Mouse (Mus musculus): ENCODE results near the gene Plpp4. TPM values are rescaled to one million over a fixed set of nuclear protein-coding genes. Genes with fewer than 3 reads are reported as not detected.

Gene Plpp4
- polyA plus RNA-seq, 1 experiment: not detected

GRCm38 (mm10) chr7:129281966-129282365 is 25.1 kb downstream of the Plpp4 start:
- Histone ChIP-seq H3K36me3 (ENCODE audit: control insufficient read depth) (no peaks in the 10 kb centered on the region), H3K9me3 (ENCODE audit: control insufficient read depth, low read length) (peaks cover 7% of the 10 kb centered on the region), H3K27me3 (ENCODE audit: control insufficient read depth) (no peaks in the 10 kb centered on the region), H3K4me3 (replicated peaks) (no peak overlapping the region), H3K4me1 (ENCODE audit: control insufficient read depth) (no peaks in the 10 kb centered on the region)
- TF ChIP-seq GATA1 (IDR thresholded peaks at IDR 0.05; ENCODE audit: low read length) (no peak), TAL1 (IDR thresholded peaks at IDR 0.05; ENCODE audit: low read length) (no peak)

- TF ChIP-seq GATA1 (IDR thresholded peaks at IDR 0.05; ENCODE audit: low read length) (no peak), TAL1 (IDR thresholded peaks at IDR 0.05; ENCODE audit: low read length) (no peak)
- H3K9me3 ChIP-seq (ENCODE audit: control insufficient read depth, low read length): peaks cover 4% of the 10 kb centered on the region; the same call in 1 of the 2 replicates
- H3K4me3 ChIP-seq (replicated peaks): no peak overlapping the region
- no peaks in the 10 kb centered on the region for H3K4me1 ChIP-seq (ENCODE audit: control insufficient read depth)
- H3K36me3 ChIP-seq (ENCODE audit: control insufficient read depth): no peaks in the 10 kb centered on the region
- no peaks in the 10 kb centered on the region for H3K27me3 ChIP-seq (ENCODE audit: control insufficient read depth)
Measured at GRCm38 (mm10) chr7:129285186-129285868, 28.5 kb downstream of the Plpp4 start.

DNA sequence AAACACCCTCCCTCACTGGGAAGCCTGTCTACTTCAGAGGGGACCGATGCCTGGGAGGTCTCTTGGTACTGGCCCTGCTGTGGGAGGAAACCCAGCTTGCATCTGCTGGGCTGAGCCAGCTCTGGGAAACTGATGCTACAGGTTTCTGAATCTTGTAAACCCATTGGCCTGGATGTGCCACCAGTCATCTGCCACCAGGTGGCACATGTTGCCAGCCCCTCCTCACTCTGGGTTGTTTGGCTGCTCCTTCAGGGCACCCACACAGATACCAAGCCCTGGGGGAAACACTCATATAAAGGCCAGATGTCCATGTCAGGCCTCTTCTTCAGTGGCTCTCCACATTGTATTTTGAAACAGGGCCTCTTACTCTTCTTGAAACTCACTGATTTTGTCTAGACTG is 36.4 kb downstream of the Plpp4 start:
- no peaks in the 10 kb centered on the region for H3K36me3 ChIP-seq (ENCODE audit: control insufficient read depth)
- H3K4me1 ChIP-seq (ENCODE audit: control insufficient read depth): no peaks in the 10 kb centered on the region
- TF ChIP-seq TAL1 (IDR thresholded peaks at IDR 0.05; ENCODE audit: low read length) (no peak), GATA1 (IDR thresholded peaks at IDR 0.05; ENCODE audit: low read length) (no peak)
- peaks cover 4% of the 10 kb centered on the region; the same call in 1 of the 2 replicates for H3K9me3 ChIP-seq (ENCODE audit: control insufficient read depth, low read length)
- H3K4me3 ChIP-seq (replicated peaks): no peak overlapping the region
- no peaks in the 10 kb centered on the region for H3K27me3 ChIP-seq (ENCODE audit: control insufficient read depth)

GRCm38 (mm10) chr7:129301622-129302021 is 44.8 kb downstream of the Plpp4 start:
- no peak overlapping the region for H3K4me3 ChIP-seq (replicated peaks)
- no peaks in the 10 kb centered on the region for H3K36me3 ChIP-seq (ENCODE audit: control insufficient read depth)
- H3K4me1 ChIP-seq (ENCODE audit: control insufficient read depth): no peaks in the 10 kb centered on the region
- H3K27me3 ChIP-seq (ENCODE audit: control insufficient read depth): no peaks in the 10 kb centered on the region
- no peak for TF ChIP-seq TAL1 (IDR thresholded peaks at IDR 0.05; ENCODE audit: low read length)
- TF ChIP-seq GATA1 (IDR thresholded peaks at IDR 0.05; ENCODE audit: low read length): no peak
- H3K9me3 ChIP-seq (ENCODE audit: control insufficient read depth, low read length): no peaks in the 10 kb centered on the region

- Histone ChIP-seq H3K4me1 (ENCODE audit: control insufficient read depth) (no peaks in the 10 kb centered on the region), H3K4me3 (replicated peaks) (no peak overlapping the region), H3K27me3 (ENCODE audit: control insufficient read depth) (no peaks in the 10 kb centered on the region), H3K36me3 (ENCODE audit: control insufficient read depth) (no peaks in the 10 kb centered on the region), H3K9me3 (ENCODE audit: control insufficient read depth, low read length) (no peaks in the 10 kb centered on the region)
- TF ChIP-seq GATA1 (IDR thresholded peaks at IDR 0.05; ENCODE audit: low read length): no peak
- no peak for TF ChIP-seq TAL1 (IDR thresholded peaks at IDR 0.05; ENCODE audit: low read length)
Measured at GRCm38 (mm10) chr7:129303356-129303755, 46.5 kb downstream of the Plpp4 start.

- no peaks in the 10 kb centered on the region for H3K9me3 ChIP-seq (ENCODE audit: control insufficient read depth, low read length)
- TF ChIP-seq GATA1 (IDR thresholded peaks at IDR 0.05; ENCODE audit: low read length) (no peak), TAL1 (IDR thresholded peaks at IDR 0.05; ENCODE audit: low read length) (no peak)
- no peaks in the 10 kb centered on the region for H3K27me3 ChIP-seq (ENCODE audit: control insufficient read depth)
- no peak overlapping the region for H3K4me3 ChIP-seq (replicated peaks)
- no peaks in the 10 kb centered on the region for H3K36me3 ChIP-seq (ENCODE audit: control insufficient read depth)
- H3K4me1 ChIP-seq (ENCODE audit: control insufficient read depth): no peaks in the 10 kb centered on the region
Measured at GRCm38 (mm10) chr7:129307042-129307825, 50.4 kb downstream of the Plpp4 start.

GRCm38 (mm10) chr7:129308661-129309060 is 51.8 kb downstream of the Plpp4 start:
- no peak for TF ChIP-seq GATA1 (IDR thresholded peaks at IDR 0.05; ENCODE audit: low read length)
- TF ChIP-seq TAL1 (IDR thresholded peaks at IDR 0.05; ENCODE audit: low read length): no peak
- no peaks in the 10 kb centered on the region for H3K4me1 ChIP-seq (ENCODE audit: control insufficient read depth)
- H3K4me3 ChIP-seq (replicated peaks): no peak overlapping the region
- peaks cover 2% of the 10 kb centered on the region; the same call in 1 of the 2 replicates for H3K9me3 ChIP-seq (ENCODE audit: control insufficient read depth, low read length)
- no peaks in the 10 kb centered on the region for H3K36me3 ChIP-seq (ENCODE audit: control insufficient read depth)
- no peaks in the 10 kb centered on the region for H3K27me3 ChIP-seq (ENCODE audit: control insufficient read depth)

GRCm38 (mm10) chr7:129312521-129312920 is 55.7 kb downstream of the Plpp4 start:
- Histone ChIP-seq H3K4me3 (replicated peaks) (no peak overlapping the region), H3K27me3 (ENCODE audit: control insufficient read depth) (no peaks in the 10 kb centered on the region), H3K4me1 (ENCODE audit: control insufficient read depth) (no peaks in the 10 kb centered on the region), H3K9me3 (ENCODE audit: control insufficient read depth, low read length) (peaks cover 4% of the 10 kb centered on the region; the same call in 1 of the 2 replicates), H3K36me3 (ENCODE audit: control insufficient read depth) (no peaks in the 10 kb centered on the region)
- no peak for TF ChIP-seq GATA1 (IDR thresholded peaks at IDR 0.05; ENCODE audit: low read length)
- TF ChIP-seq TAL1 (IDR thresholded peaks at IDR 0.05; ENCODE audit: low read length): no peak

DNA sequence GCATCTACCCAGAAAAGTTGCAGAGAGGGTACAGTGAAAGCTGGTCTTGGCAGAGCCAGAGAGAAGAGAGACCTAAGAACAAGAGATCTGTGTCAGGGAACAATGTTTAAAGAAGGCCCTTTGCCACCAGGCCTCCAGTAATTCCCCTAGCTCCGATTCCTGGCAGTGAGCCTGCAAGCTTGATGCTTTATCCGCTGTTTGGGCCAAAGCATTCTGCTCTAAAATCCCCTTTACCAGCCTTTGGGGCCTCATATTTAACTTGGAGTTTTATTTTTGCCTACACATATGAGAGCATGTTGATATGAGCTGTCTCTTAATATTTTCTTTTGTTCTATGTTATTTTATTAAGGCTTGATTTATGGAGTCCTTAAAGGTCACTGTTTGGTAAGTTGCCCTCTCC is 57.1 kb downstream of the Plpp4 start:
- TF ChIP-seq TAL1 (IDR thresholded peaks at IDR 0.05; ENCODE audit: low read length) (no peak), GATA1 (IDR thresholded peaks at IDR 0.05; ENCODE audit: low read length) (no peak)
- no peaks in the 10 kb centered on the region for H3K27me3 ChIP-seq (ENCODE audit: control insufficient read depth)
- H3K36me3 ChIP-seq (ENCODE audit: control insufficient read depth): no peaks in the 10 kb centered on the region
- H3K4me1 ChIP-seq (ENCODE audit: control insufficient read depth): no peaks in the 10 kb centered on the region
- H3K9me3 ChIP-seq (ENCODE audit: control insufficient read depth, low read length): peaks cover 4% of the 10 kb centered on the region; the same call in 1 of the 2 replicates
- H3K4me3 ChIP-seq (replicated peaks): no peak overlapping the region
